Mouse (Mus musculus) erythroblast, embryonic 14.5 days (primary cell): ENCODE results near the gene Nradd.

ENCODE experiments used
- GATA1 ChIP-seq: IDR thresholded peaks from 2 replicates; pipeline ENCODE4 v1.6.1; 2012; ENCODE audit warnings: low read length, inconsistent platforms, mixed read lengths
- TAL1 ChIP-seq: IDR thresholded peaks from 3 replicates; pipeline ENCODE4 v1.6.1; 2012; ENCODE audit warnings: low read length, inconsistent platforms, mixed read lengths

DNA sequence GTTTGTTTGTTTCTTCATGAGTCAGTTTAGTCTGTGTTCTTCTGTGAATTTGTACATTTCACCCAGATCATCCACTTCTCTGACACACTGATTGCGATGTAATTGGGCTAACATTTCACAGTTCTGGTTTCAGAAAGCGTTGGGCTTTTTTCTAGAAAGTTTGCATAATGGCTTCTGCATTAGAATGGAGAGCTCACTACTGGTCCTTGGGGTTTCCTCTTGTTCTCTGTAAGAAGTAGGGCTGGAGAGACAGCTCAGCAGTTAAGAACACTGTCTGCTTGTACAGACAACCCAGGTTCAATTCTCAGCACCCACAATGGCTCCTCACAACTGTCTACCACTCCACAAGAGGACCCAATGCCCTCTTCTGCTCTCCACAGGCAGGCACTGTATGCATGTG is 36.0 kb upstream of the Nradd start:
- TF ChIP-seq GATA1 (no peak), TAL1 (no peak)
